Mouse (Mus musculus): Measurements from ENCODE around the gene Nmrk2.
A peak's percentile ranks its signal among the peaks of the same experiment; 100 is the strongest.

DNA sequence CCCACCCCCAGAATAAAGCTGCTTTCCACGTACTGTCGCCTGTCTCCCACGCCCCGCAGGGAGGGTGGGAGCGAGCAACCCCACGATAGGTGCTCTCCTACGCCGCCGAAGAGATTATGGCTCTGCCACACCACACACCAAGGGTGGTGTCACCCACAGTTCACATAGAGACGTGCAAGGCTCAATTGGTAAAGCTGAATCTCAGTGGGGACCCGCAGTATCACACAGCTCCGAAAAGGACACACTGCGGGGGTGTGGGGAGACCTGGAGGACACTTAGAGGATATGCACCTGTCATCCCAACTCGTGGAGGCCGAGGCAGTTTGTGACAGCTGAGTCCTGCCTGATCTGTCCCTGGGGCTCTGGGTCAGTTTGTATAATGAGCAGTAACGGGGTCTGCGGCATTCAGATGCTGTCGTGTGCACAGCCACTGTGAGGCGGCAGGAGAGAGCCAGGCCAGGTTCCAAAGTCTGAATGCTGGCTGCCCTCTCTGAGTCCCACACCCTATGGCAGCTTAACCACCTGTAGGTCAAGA, 8.8 kb downstream of the Nmrk2 start:
- TF ChIP-seq CTCF (IDR thresholded peaks at IDR 0.05) (no peak), POLR2A (IDR thresholded peaks at IDR 0.05; ENCODE audit: insufficient read depth, low read depth, low read length) (0 out of 2 replicates have a peak, but pooled peaks have one; percentile 15)

All from heart, adult 2 months (tissue).